Mouse (Mus musculus): ENCODE data around the gene Nup43.
"Not testable (repeated sequence)": the region's sequence is repeated elsewhere in the genome, so short reads cannot be mapped to it uniquely, and the experiment has no call there.

Nup43 gene

DNA sequence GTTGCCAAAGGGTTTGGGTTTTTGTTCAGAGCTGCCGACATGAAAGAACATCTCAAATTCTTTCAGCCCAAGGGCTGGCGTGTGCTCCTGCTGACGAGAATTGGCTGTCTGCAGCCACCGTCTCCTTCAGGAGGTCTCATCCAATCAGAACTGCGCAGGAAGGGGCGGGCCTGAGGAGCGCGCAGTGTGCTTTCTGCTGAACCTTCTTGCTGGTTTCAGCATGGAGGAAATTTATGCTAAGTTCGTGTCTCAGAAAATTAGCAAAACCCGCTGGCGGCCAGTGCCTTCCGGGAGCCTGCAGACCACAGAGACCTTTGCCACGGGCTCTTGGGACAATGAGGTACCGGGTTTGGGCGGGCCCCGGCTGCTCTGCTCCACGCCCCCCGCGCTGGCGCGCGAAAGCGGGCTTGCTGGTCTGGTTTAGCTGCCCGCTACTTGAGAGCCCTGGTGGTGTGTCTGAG lies at the start of gene Nup43:
Gene Nup43, plus strand, starts transcription at position 162 of the 461 bp plus-strand sequence.
- peak; percentile 86 to 89 for DNase-seq

DNA sequence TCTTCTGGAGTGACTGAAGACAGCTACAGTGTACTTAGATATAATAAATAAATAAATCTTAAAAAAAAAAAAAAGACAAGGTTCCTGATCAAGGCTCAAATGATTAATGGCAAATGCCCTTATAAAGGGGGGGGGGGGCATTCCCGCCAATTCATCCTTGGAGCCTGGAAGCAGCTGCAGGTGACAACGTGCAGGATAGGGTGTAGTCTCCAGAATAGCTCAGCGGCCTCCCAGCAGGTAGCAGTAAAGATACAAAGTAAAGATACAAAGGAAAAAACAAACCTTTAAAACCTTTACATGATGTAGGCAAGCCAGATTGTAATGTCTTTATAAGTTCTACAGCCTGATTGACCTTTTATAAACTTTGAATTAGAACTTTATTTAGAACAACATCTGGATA lies 49.7 kb upstream of the Nup43 start:
- not testable (repeated sequence) for DNase-seq

DNA sequence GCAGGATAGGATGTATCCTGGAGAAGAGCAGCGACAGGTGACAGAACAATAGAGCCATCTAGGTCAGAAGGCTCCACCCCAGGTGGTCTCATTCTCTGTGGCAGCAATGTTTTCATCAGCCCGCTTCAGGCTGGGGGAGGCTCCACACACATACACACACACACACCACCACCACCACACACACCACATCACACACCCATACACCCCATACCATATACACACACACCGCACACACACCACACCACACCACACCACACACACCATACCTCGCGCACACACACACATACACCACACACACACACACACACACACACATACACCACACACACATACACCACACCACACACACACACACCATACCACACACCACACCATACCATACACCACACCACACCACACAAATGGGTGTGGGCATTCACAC lies 47.5 kb upstream of the Nup43 start:
- no peak for DNase-seq

DNA sequence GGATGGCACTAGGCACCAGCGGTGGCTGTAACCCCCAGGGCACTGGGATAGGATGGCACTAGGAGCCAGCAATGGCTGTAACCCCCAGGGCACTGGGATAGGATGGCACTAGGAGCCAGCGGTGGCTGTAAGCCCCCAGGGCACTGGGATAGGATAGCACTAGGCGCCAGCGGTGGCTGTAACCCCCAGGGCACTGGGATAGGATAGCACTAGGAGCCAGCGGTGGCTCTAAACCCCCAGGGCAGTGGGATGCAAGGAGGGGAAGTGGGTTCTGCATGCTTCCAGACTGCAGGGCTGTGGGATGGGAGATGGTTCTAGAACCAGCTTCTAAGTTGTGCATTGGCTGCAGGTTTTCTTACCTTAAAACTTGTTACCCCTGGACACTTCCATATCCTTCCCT lies 46.6 kb upstream of the Nup43 start:
- DNase-seq, result no peak

DNA sequence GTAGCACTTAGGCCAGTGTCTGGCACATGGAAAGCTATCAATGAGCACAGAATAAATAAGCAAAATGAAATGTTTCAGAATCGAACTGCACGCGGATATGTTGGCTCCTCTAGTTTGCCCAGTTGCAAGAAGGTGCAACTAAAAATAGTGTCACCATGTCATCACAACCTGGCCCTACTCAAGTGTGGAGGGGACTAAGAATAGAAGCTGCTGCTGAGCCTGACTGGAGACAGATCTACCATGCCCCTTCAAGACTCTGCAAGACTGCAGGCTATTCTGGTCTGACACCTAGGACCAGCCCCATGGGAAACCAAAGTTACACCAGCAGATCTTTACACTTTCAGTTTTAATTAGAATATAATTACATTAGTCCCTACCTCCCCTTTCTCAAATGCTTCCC lies 44.9 kb upstream of the Nup43 start:
- no peak for DNase-seq

DNA sequence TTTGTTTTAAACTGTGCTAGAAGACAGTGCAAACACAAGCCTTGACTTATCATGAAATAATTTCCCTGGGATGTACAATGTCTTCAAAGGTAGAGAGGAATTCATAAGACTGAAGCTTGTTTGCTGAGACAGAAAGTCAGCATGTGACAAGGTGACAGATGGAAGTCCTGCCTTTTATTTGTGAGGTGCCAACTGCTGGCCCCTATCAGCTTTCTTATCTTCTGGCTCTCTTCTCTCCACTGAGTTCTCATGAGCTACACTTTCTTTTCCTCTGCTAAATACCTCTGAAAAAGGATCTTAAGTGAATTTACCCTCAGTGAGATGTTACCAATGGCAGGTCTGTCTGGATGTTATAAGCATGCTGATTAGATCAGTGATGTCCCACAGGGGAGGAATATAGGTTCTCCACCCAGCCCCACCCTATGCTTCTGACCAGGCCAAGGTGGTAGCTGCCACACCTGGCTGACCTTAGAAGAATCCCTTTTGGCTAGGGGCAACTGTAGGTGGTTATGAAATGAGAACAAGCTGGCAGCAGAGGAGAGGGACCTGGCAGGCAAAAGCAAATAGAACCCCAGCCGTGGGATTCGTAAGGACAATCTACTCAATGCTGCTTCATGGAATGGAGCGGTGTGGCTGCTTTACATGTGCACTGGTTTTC lies 43.3 kb upstream of the Nup43 start:
- no peak for DNase-seq

DNA sequence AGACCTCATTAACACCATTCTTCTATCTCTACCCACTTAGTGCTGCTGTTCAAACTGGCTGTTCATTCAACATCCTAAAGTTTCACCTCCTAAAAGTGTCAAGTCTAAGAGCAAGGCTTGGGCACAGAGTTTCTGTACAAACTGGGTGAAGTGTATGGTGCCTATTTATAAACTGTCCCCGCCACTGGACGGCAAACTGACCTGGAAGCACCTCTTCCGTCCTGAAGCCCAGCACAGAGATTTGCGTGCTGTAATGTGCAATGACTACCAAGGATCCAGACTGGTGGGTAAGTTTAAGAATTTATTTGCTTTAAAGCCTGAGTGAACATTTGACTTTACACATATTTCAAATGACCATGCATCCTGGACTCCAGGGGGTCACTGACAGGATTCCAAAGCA lies 38.2 kb upstream of the Nup43 start:
- no peak for DNase-seq

DNA sequence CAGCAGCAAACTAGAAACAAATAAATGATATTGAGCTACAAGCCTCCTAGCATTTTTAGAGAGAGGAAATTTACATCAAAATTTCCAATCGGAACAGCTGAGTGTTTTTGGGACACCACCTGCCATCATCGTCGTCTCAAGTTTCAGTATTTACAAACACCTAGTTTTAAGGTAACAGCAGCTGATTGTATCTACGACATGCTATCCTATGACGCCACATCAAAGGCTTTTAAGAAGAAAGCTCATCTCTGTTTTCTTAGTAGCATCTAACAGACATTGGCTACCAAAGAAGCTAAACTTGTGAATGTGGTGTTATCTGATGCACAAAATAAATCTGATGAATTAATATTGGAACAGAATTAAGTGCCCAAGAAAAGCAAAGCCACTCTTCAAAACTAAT lies 37.0 kb upstream of the Nup43 start:
- no peak for DNase-seq

DNA sequence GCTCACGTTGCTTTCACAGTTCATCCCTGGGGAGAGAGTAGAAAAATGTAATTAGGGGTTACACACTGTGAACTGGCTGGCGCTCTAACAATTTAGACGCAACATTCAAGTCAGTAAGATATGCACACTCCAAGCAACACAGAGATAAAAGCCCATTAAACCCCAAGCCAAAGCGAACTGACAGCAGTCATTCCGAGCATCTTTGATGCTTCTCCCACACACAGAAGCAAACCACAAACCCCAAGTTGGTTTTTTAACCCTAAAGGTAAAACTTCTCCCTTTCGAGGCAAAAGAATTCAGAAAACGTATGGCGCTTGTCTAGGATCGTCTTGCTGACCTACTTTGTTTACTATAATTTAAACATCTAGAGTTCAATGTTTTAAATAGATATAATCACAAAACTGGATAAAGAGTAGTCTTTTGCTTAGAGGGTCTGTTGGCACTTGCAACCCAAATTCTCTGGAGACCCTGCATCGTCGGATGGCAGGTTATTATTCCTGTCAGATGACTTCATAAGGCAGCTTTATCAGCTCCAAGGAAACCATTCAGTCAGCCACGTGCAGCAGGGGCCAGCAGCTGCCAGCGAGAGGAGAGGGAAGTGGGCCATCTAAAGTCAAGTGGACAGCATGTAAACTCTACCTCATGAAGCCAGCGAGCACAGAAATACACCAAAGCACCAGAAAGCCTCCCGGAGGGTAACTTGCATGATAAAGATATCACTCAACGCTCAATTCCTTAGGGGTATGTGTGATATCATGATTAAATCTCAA lies 36.2 kb upstream of the Nup43 start:
- no peak for DNase-seq

DNA sequence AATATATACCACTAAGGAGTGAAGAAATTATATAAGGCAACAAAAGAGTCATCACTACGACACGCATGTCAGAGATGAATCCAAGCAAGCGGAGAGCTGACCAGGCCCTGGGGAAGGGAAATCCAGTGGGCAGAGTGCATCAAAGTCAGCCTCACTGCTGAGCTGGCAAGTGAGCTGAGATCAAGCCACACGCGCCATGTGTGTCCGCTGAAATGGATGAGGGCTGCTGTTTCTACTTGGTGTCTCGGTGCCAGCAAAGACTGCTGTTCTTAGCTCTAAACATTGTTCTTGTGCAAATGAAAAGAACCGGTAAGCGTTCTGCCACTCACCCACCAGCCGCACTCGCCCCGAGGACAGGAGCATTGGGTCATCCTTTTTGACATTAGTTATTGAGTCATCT lies 26.9 kb upstream of the Nup43 start:
- DNase-seq, result no peak

DNA sequence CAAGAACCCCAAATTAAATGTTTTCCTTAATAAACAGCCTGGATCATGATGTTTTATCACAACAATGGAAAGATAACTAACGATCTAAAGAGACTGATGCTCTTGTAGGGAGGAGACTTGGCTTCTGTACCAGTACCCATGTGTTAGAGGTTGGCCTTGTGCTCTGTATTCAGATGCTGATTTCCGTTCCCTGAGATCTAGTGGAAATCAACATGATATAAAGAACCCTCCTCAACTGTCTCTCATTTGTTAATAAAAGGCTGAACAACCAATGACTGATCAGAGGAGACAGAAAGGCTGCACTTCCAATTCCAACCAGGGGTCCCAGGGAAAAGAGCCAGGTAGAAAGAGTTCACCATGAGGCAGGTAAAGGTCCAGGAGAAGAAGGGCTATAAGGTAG lies 21.4 kb upstream of the Nup43 start:
- no peak for DNase-seq

DNA sequence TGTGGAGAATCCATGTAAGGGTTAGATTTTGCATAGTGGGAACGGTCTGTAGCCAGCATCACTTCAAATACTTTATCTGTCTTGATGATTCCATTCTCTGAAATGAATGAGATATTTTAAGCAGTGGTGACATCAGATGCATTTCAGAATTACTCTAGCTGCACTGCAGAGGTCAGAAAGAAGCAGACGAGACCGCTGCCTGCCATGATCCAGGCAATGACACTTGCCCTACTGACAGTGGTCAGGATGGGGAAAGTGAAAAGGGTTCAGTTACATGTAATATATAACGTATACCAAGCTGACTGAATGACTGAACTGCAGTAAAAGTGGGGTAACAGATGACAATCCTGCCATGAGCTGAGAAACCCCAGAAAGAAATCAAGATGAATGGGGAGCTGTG lies 18.2 kb upstream of the Nup43 start:
- no peak for DNase-seq

DNA sequence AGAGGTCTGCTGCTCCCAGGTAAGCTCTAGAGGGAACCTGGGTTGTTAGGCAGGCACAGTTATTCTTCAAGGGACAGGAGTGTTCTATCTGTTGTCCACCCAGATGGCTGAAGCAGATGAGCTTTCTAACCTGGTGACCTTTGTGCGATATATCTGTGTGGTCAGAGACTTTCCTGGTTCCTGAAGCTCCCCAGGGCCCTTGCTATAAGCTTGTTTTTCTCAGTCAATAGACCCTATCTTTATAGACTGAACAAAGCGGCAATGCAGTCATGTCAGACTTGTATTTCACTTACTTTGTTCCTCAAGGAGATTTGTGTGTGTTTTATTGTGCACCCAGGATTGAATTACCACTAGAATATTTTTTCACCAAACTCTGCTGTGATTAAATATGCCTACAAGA lies 16.2 kb upstream of the Nup43 start:
- no peak for DNase-seq

DNA sequence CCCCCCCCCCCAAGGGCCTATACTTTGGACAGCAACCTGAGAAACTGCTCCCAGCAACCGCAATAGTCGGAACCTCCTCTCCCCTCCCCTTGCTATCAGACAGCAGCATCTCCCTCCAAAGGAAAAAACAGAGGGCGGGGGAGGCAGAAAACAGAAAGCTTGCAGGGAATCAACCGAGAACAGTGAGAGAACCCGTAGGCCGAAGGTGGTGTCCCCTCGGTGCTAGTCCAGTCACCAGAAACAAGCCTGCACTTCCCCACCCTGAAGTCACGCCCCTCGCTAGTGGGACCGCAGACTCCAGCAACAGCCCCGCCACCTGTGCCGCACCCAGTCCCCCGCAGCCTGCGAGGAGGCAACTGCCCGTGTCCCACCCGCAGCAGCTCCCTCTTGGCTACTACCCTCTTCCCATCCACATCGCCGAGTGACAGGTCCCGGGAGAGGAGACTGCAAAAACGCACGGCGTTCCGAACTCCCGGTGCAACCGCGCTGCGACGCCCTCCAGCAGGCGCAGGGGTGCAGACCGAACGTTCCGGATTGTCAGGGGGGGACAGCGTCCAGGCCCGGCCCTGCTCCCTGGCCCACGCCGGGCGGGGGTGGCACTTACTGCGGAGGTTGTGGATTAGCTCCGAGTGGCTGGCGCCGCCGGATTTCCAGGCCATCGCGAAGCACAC lies 4.7 kb upstream of the Nup43 start:
- no peak for DNase-seq

DNA sequence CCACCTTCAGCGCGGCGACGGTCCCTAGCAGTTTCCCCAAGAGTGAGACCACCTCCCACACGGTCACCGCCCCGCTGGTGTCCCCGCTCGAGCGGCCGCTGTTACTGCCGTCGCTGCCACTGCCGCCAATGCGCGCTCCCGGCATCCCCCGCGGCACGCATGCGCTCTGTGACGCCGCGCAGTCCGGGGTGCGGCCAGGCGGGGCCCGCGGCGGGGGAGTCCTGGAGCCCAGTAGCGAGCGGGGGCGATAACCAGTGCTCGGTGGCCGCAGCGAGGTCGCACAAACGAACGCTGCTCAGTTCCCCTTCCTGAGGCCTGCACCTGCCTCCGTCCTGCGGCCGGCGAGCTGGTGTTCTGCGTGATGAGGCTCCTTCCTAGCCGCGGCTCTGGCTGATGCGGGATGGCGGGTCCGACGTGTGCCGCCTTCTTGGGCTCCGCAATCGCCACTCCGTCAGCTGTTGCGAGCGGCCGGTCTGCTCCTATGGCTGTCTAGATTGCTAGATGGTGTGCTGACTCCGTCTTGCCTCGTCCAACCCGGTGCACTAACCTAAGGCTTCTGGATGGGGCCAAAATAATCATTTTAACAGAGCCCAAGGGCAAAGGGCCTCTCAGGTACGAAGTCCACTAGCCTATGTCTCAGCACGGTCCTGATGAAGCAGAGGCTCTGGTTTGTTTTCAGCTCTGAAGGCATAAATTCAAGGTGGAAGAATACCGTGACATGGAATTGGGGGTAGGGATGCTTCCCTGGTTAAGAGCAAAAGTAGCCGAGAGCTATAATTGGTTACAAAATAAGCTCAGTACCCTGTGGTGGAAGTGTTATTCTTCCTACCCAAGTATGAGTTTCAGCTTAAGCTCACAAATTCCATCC lies 3.9 kb upstream of the Nup43 start:
- DNase-seq, result peak; percentile 90 to 92

DNA sequence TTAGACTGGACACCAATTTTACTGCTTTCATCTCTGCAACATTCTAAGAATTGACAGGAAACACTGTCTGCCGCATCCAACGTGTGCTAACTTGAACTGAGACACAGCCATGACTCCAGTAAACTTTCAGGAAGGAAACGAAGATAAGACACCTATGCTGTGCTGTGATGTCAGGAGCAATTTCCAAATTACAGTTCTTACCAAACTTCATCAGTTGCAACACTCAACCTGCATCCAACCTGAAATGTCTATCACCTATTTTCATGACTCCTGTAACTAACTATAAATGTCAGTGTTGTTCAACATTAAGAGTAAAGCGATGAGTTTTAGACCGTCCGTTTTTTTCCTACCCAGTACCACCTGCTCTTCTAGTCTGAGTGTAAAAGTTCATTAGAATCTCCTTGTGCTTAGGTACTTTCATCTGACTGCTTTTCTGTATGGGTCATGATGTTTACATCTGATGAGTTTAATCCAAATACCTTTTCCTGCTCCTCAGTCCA lies 3.2 kb upstream of the Nup43 start:
- no peak for DNase-seq

DNA sequence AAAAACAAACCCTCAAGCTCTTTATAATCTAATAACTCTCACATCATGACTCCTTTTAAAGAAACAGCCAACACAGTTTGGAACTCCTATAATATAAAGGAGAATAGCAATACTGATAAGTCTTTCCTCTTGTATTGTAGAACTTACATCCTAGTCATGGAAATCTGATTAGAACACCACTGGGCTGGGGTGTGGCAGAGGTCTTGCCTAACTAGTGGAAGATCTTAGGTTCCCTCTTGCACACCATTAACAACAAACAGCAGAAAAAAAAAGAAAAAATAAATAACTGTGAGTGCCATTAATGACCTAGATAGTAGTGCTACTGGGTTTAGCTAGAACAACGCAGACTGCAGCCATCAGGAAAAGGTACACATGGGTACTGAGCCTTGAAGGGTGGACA lies 2.4 kb upstream of the Nup43 start:
- DNase-seq, result no peak

DNA sequence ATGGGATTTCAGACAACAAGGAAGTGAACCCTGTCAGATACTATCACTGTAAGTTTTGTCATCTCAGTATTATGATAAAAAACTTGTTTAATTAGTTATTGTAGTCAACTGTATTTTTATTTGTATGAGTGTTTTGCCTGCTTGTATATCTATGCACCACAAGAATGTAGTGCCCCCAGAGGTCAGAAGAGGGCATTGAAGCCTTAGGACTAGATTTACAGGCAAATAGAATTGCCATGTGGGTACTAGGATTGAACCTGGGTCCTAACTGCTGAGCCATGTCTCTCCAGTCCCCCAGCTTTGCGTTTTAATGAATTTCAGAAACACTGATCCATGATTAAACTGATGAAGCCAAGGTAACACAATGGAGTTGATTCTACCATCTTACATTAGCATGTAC lies 6.4 kb downstream of the Nup43 start:
- DNase-seq, result peak; percentile 14 to 17

DNA sequence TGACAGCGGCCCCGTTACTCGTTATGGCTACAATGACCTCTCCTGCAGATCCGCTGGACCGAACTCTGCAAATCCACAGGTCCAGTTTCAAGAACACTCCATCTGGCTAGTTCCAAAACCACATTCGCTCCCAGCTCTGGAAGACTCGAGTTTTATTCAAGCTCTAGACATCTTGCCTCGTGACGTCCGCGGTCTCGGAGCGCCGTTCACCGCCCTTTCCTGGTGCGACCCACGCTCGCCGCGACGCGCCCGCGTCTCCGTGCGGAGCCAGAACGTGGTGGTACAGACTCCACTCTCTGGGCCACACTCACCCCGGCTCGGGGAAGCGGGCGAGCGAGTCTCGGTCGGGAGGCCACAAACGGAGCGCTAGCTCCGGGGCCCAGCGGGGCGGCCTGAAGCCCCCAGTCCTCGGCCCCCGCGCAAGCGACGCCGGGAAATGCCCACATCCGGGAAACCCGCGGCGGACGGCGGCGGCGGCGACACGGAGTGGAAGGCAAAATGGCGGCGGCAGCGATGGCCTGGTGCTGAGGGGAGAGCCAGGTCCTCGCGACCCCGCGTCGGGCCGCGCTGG lies 13.5 kb downstream of the Nup43 start, which contains the start of the genes Pcmt1 and Lats1:
Gene Pcmt1, minus strand, starts transcription at position 406 of the 571 bp plus-strand sequence.
Gene Lats1, plus strand, starts transcription at position 484 of the 571 bp plus-strand sequence.
- DNase-seq, result peak; percentile 88 to 90

DNA sequence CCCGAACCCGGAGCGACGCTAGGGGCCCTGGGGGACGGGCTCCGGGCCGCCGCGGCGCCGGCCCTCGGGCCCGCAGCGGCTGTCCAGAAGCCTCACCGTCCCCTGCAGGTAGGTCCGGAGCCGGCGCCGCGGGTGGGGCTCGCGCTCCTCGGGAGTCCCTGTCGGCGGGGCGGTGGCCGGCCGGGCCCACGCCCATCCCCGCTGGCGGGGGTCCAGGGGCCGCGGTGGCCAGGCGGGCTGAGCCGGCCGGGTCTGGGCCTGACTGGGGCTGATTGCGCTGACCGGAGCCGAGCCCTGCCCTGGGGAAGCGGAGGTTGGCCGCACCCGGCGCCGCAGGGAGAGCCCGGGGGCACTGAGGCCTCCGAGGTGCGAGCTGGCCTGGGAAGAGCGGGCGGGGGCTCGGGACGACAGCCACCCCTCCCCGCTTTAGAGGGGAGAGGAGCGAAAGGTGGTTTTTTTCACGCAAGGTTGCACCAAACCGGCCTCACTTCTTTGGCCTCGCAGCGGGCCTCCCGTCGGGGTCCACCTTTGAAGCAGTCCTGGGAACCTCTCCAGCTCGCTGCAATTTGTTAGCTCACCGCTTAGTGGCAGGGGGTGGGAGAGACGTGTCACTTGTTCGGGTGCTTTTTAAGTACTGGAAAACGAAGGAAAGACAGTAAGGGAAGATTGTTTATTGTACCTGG lies 14.2 kb downstream of the Nup43 start:
- peak; percentile 55 to 70 for DNase-seq

DNA sequence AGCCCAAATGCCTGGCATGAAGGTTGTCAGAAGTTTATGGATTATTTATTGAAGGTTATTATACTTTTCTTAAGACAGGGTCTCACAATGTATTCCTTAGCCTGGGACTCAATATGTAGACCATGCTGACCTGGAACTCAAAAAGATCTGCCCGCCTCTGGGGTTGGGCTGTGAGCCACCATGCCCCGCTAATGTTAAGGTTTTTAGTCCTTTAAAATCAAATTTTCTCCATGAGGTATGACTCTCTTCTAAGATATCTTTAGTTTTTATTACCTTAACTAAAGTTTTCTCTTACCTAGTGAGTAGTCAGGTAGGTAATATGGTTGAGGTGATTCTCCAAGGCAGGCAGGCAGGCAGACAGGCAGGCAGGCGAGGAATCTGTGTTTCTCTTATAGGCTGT lies 14.9 kb downstream of the Nup43 start:
- no peak for DNase-seq

DNA sequence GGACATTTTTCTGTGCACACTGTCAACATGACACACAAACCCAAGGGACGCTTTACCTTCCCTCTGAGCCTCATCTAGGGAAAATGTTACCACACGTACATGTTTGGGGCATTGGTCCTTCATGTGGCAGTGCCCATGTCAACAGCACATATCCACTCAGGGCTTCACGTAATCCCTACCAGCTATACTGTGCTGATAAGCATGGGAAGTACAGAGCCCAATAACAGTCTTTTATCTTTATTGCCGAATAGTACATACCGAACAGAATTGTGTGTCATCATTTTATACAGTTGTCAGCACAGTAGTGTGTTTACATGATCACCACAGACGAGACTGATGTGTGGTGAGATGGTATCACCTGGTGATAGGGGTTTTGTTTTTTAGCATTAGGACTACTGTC lies 19.6 kb downstream of the Nup43 start:
- no peak for DNase-seq
